Mouse (Mus musculus) Patski (cell line): ENCODE data around the gene Ifnab. TPM values are rescaled to one million over a fixed set of nuclear protein-coding genes. Genes with fewer than 3 reads are reported as not detected.

Experiments
- ATAC-seq: fragments of 100-300 bp; one replicate; pipeline ENCODE4 v1.8.0; 2021
- CTCF ChIA-PET: fragments of 350-600 bp; sonication (Branson Sonifier 250); formaldehyde crosslinking; loops from one replicate; lab custom pipeline; 2022; ENCODE audit warnings: inconsistent platforms; lab: Charles Lee
- POLR2A ChIA-PET: fragments of 350-600 bp; sonication (Branson Sonifier 250); formaldehyde crosslinking; loops from one replicate; lab custom pipeline; 2022; ENCODE audit warnings: antibody characterized with exemption, inconsistent platforms; lab: Charles Lee
- DNase-seq: peaks from one replicate; pipeline ENCODE4 v3.0.0-alpha.2; 2011; ENCODE audit warnings: low read depth, low spot score
- H3K27me3 ChIP-seq: fragments of 371-371 bp; one replicate; pipeline ENCODE4 v1.5.1; 2021
- CTCF ChIP-seq: fragments of 100-300 bp; IDR thresholded peaks from one replicate; pipeline ENCODE4 v1.5.1; 2021
- in situ Hi-C: fragments of 300-500 bp; cut with MboI; formaldehyde crosslinking; loops from 3 replicates; pipeline ENCODE4 v1.11.1; 2018; ENCODE audit warnings: low pct_unique_long_range_greater_than_20kb, mixed read lengths
- polyA plus RNA-seq: library from polyadenylated mRNA; unstranded; gene quantifications from one replicate; pipeline ENCODE4 v1.2.3, GENCODE M21; 2021

Gene Ifnab
- polyA plus RNA-seq, 1 experiment from 2014 or later = not detected

DNA sequence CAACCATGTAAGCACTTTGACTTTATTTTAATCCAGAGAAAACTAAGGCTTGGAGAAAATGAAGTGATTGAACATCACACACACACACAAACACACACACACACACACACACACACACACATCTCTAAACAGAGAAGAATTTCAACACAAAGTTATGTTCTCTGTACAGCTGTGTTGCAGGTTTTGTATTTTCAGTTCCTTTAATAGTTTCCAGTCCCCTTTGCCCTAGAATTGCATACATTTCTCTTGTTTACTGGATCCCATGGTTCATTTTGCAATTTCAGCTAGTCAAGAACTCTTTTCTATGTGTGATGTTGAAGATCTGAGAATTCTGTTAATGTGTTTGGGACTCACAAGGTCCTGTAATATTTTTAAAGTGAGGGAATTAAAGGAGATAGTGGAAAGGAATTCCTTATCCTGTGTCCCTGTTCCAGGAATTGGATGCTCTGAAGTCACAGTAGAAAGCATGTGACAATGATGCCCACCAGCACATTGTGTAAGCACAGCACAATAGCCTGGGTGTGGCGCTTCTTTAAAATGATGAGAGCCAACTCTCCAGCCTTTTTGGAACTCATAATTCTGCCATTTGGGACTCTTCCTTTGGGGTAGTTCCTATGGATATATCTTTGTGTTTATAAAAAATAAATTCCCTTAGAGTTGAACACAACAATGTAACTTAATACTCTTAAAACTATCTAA is 16.1 kb upstream of the Ifnab start:
- ATAC-seq = no peak
- CTCF ChIA-PET = interaction anchor here (2.4 kb wide), 1 partner anchor 11 kb away, joined by 8 read pairs; no protein-coding TSS in a partner anchor
- in situ Hi-C loops = no loop called here
- POLR2A ChIA-PET = no interaction called here
- no peak for DNase-seq
- no peaks in the 10 kb centered on the region for H3K27me3 ChIP-seq
- TF ChIP-seq CTCF = no peak

DNA sequence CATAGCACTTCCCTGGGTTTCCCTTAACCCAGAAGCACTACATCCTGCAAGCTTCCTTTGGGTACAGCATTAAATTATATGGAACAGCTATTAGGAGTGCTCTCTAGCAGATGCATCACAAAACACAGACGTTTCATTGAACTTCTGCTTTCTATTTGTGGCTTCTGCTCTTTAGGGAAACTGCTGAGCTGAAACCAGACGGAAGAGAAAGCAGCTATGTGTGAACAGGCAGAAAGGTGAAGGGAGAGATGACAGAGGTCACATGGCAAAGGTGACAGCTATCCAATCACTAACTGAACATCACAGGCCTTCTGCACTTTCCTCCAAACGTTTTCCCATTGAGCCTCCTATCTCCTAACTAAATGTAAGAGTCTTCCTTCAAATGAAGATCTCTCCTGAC is 14.8 kb upstream of the Ifnab start:
- in situ Hi-C loops = no loop called here
- no peak for TF ChIP-seq CTCF
- H3K27me3 ChIP-seq = no peaks in the 10 kb centered on the region
- ATAC-seq (no peak), DNase-seq (no peak)
- ChIA-PET CTCF (interaction anchor here (1.2 to 2.4 kb wide), 3 partner anchors 9 to 33 kb away, joined by 3 to 8 read pairs (median 3); partner anchors contain the start of gene Klhl9), POLR2A (no interaction called here)

DNA sequence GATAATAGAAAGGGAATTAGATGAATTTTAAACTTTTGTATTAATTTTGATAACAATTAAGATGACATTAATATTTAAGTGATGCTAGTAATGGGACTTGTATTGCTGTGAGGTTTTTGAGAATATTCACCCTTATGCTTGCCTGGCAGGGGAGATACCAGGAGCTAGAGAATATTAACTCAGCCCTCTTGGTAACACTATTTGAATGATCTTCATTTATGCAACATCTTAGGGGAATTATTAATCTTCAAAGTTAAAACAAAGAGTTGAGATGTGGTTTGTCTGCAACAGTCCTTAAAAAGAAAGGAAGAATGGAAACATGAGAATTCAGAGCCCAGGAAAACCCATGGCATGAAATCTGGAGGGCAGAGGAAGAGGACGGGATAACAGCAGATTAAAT is 8.1 kb upstream of the Ifnab start:
- no peak for TF ChIP-seq CTCF
- ChIA-PET CTCF (interaction anchor here (0.9 to 4.2 kb wide), 3 partner anchors 24 to 58 kb away, joined by 3 to 62 read pairs (median 4); partner anchors contain the start of genes Gm26566 and Klhl9), POLR2A (no interaction called here)
- H3K27me3 ChIP-seq = peaks cover 3% of the 10 kb centered on the region
- DNase-seq (no peak), ATAC-seq (no peak)
- in situ Hi-C loops = no loop called here

DNA sequence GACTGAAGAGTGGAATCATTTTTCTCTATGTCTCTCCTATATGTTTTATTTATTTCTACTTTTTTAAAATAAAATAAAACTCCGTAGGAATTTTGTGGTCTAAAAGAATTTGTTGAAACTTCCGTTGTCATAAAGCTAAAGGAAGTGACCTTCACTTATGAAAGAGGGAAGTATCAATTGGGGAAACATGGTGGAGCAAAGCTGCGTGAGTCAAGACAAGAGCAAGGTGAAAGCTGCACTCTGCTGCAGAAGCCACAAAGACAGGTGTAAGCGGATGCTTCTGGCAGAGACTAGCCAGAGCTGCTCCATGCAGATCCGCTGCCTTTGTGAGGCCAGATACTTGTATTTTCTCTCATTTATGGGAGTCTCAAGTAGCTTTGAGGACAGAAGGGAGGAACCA is 7.6 kb upstream of the Ifnab start:
- no peak for TF ChIP-seq CTCF
- ATAC-seq = no peak
- H3K27me3 ChIP-seq = peaks cover 3% of the 10 kb centered on the region
- DNase-seq = no peak
- ChIA-PET POLR2A (interaction anchor here (0.6 kb wide), 1 partner anchor 11 kb away, joined by 3 read pairs; no protein-coding TSS in a partner anchor), CTCF (interaction anchor here (0.9 to 4.2 kb wide), 4 partner anchors 25 to 58 kb away, joined by 3 to 62 read pairs (median 12); partner anchors contain the start of genes Gm26566 and Klhl9)
- in situ Hi-C loops = no loop called here

DNA sequence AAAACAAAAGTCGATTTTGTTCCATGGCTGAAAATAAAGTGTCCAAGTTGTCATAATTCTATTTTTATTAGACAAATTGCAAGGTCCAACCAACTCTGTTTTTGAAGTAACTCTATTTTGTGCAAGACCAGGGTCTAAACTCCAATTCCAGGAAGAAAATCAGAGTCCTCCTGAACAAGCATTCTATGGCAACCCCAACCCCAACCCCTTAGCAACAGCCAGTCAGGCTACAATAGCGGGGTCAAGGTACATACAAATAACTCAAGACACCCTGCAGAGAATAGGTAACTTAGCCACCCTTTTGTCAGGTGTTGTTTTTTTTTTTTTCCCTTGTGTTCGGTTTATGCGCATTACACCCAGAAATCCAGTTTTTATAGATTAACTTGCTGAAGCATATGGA is 6.6 kb upstream of the Ifnab start:
- ATAC-seq (no peak), DNase-seq (no peak)
- in situ Hi-C loops = no loop called here
- POLR2A ChIA-PET = no interaction called here
- no peak for TF ChIP-seq CTCF
- H3K27me3 ChIP-seq = peaks cover 10% of the 10 kb centered on the region
- CTCF ChIA-PET = interaction anchor here (2.1 to 4.2 kb wide), 3 partner anchors 8 to 40 kb away, joined by 8 to 62 read pairs (median 21); partner anchors contain the start of genes Gm26566 and Klhl9

DNA sequence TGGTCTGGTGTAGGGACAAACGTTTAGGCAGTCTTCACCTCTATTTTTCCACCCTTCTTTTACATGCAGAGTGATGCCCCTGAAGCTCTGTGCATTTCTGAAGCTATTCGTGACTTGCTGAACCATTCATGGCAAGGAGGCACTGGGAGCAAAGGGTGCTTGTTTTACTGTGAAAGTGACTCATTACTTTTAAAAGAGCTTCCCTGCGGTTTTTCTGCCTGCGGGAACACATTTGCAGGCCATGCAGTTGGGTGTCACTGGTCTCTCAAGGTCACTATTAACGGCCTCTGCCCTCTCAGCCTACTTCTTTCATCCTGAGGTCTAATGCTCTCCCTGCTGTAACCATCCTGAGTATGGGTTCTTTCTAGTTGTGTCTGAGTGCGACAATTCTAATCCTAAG is 5.9 kb upstream of the Ifnab start:
- H3K27me3 ChIP-seq = peaks cover 12% of the 10 kb centered on the region

DNA sequence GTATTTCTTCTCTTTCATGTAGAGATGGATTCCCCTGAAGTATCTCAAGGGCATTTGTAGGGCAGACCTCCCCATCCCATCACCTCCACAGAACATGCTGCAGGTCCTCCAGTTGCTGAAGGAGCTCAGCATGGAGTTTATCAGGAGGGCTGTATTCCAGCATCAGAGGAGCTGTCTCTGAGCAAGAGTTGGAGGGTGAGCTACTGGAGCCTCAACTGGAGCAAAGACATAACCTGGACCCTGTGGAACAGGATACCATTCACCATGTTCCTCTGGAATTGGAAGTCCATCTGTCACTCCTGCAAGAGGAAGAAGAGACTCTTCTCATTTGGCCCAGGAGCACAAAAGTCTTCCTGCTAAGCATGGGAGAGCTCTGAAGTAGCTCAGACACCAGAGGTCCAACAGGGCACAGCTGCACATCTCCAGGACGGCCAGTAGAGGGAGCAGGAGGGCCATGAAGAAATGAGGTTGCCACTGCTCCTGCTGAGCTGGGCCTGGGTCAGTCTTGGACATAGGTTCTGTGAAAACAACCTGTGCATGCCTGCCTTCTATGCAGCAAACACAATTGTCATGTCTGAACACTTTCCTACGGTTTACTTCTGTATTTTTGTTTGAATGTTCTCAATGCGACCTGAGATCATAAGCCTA is 5.2 kb upstream of the Ifnab start:
- in situ Hi-C loops = no loop called here
- ATAC-seq (peak; percentile 78), DNase-seq (no peak)
- peak; percentile 95 for TF ChIP-seq CTCF
- peaks cover 14% of the 10 kb centered on the region for H3K27me3 ChIP-seq
- POLR2A ChIA-PET = no interaction called here
- CTCF ChIA-PET = interaction anchor here (0.7 to 4.2 kb wide), 12 partner anchors 9 to 125 kb away, joined by 3 to 62 read pairs (median 5); partner anchors contain the start of genes Gm26566, Ifna2 and Klhl9

More for the DNA sequence above, 5.9 kb upstream of the Ifnab start:
- CTCF ChIA-PET = interaction anchor here (0.7 to 4.2 kb wide), 11 partner anchors 9 to 125 kb away, joined by 3 to 62 read pairs (median 5); partner anchors contain the start of genes Gm26566, Ifna2 and Klhl9
- in situ Hi-C loops = no loop called here
- ATAC-seq (no peak), DNase-seq (no peak)
- POLR2A ChIA-PET = no interaction called here
- TF ChIP-seq CTCF = no peak

DNA sequence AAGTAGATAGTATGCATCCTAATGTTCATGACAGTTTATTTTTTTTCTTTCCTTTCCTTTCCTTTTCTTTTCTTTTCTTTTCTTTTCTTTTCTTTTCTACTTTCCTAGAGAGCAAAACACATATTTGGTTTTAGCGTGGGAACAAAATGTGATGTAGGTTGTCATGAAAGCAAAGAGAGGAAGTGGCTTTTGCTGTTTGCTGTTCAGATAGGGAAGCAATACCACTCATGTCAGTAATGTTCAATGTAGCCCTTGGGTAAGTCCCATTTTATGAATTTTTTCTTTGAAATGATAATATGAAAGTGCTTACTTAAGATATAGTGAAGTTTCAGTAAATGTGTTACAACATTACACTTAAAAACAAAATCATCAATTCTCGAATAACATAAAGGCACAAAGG is 2.2 kb upstream of the Ifnab start:
- H3K27me3 ChIP-seq = peaks cover 18% of the 10 kb centered on the region
- no peak for TF ChIP-seq CTCF
- in situ Hi-C loops = loop anchor here (5.0 kb wide), 1 partner anchor 34 kb away; no protein-coding TSS in a partner anchor
- no peak for ATAC-seq
- no peak for DNase-seq
- POLR2A ChIA-PET = no interaction called here
- CTCF ChIA-PET = no interaction called here

DNA sequence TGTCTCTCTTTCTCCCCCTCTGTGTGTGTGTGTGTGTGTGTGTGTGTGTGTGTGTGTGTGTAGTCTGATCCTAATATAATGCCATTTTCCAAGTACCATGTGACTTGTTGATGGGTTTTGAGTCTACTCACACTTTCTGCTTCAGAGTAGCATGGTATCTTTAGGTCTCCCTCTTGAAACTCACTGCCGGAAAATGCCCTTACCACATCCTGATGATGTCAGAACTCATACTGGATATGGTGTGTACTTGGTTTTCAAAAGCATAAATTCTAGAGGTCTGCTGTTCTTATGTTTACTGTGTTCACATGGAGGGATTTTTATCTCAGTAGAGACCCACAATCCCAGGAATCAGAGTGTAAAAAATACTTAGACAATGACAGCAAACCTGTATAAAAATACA is 1.4 kb upstream of the Ifnab start:
- TF ChIP-seq CTCF = no peak
- DNase-seq (no peak), ATAC-seq (no peak)
- peaks cover 26% of the 10 kb centered on the region for H3K27me3 ChIP-seq
- ChIA-PET CTCF (no interaction called here), POLR2A (no interaction called here)
- in situ Hi-C loops = loop anchor here (5.0 kb wide), 1 partner anchor 35 kb away; no protein-coding TSS in a partner anchor

DNA sequence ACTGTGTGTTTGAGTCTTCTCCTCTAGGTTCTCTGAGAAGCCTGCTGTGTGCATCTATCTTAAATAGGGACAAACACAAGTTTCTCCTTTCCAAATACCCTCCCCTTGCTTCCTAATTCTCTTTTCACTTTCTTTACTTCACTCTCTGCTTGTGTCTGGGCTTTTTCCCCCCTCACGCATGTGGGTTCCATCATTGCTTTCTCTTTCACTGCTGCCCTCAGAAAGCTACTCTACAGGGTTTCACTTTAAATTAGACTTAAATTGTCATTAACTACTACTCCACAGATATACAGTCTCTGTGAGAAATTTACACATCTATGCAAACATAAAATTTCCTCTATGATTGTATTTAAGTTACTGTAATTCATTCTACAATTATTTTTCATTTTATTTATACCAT is 7.3 kb downstream of the Ifnab start, which contains the start of gene Ifna2:
Gene Ifna2 (minus strand): TSS at position 101 of the 400 bp plus-strand sequence.
- no peak for ATAC-seq
- no peak for TF ChIP-seq CTCF
- ChIA-PET POLR2A (no interaction called here), CTCF (interaction anchor here (1.2 kb wide), 1 partner anchor 13 kb away, joined by 3 read pairs; no protein-coding TSS in a partner anchor)
- in situ Hi-C loops = no loop called here
- peaks cover 8% of the 10 kb centered on the region for H3K27me3 ChIP-seq
- no peak for DNase-seq
